Mouse (Mus musculus): ENCODE measurements around the gene M6pr. TPM values are rescaled to one million over a fixed set of nuclear protein-coding genes. Genes with fewer than 3 reads are reported as not detected.

M6pr gene
- polyA plus RNA-seq, 1 experiment = 107 TPM

DNA sequence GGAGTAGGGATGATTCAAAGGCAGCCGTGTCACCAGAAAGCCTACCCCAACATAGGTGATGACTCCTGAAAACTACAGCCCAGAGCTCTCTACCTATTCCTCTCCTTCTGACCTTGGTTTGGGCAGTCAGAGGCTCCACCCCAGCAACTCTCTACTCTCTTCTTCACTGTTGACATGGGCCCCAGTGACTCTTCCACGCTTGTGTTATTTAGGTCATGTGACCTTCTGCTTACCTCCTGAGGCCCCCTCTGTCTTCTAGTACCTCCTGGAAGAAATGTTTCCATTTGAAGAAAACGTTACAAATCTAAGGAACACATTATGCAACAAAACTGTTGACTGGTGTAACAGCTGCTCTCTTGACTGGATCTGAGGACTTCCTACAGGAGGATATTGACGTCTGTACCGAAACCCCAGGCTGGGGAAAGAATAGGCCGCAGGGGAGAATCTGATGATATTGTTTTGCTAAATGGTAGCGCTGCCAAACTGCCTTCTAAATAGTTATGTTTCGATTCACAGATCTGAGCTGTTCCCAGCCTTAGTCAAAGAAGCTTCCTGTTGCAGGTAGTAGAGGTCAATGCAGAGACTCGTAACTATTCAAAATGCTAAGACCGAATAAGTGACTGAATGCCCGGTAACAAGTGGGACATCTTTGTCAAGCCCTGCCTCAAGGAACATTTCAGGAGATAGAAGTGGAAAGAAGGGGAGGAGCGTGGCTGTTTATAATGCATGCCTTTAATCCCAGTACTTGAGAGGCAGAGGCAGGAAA is 3.5 kb upstream of the M6pr start:
- no peak for DNase-seq
- Histone ChIP-seq H3K4me1 (ENCODE audit: control insufficient read depth, insufficient read depth, low read length) (peaks cover 6% of the 10 kb centered on the region; the same call in 1 of the 2 replicates), H3K36me3 (ENCODE audit: control insufficient read depth, insufficient read depth, low read length) (no peaks in the 10 kb centered on the region), H3K27ac (ENCODE audit: insufficient read depth, low read depth, low read length) (no peak overlapping the region), H3K27me3 (replicated peaks; ENCODE audit: control insufficient read depth, insufficient read depth, low read length) (no peaks in the 10 kb centered on the region), H3K4me3 (ENCODE audit: insufficient read depth, low read depth, low read length) (no peak overlapping the region)
- WGBS = 79% methylated on average over 12 of the region's 12 CpGs
- TF ChIP-seq POLR2A (IDR thresholded peaks at IDR 0.05; ENCODE audit: low read depth, low read length) (no peak), CTCF (conservative IDR thresholded peaks at IDR 0.05; ENCODE audit: insufficient read depth, insufficient read length, low read depth, low read length) (no peak)

DNA sequence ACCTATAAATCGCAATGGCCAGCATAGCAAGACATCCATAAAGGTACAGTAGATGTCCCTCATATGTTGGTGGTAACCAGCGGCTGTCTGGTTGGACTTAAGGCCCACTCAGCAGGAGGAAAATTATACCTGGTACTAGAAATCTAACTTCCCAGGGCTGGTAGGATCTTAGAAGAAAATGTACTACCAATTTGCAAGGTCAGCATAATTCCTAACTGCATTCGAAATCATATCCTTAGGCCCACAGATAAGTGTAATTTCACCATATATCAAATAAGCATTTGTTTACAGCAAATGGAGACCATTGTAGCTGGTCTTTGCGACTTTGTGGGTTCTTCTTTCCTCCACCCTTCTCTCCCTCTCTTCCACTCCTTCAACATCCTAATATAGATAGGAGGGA is 1.8 kb upstream of the M6pr start:
- H3K4me3 ChIP-seq (ENCODE audit: insufficient read depth, low read depth, low read length) = no peak overlapping the region
- TF ChIP-seq POLR2A (IDR thresholded peaks at IDR 0.05; ENCODE audit: low read depth, low read length) (no peak), CTCF (conservative IDR thresholded peaks at IDR 0.05; ENCODE audit: insufficient read depth, insufficient read length, low read depth, low read length) (no peak)
- H3K4me1 ChIP-seq (ENCODE audit: control insufficient read depth, insufficient read depth, low read length) = peaks cover 13% of the 10 kb centered on the region; the same call in 1 of the 2 replicates
- H3K36me3 ChIP-seq (ENCODE audit: control insufficient read depth, insufficient read depth, low read length) = no peaks in the 10 kb centered on the region
- H3K27me3 ChIP-seq (replicated peaks; ENCODE audit: control insufficient read depth, insufficient read depth, low read length) = no peaks in the 10 kb centered on the region
- 86% methylated on average over 4 of the region's 4 CpGs for WGBS
- no peak for DNase-seq
- no peak overlapping the region for H3K27ac ChIP-seq (ENCODE audit: insufficient read depth, low read depth, low read length)

DNA sequence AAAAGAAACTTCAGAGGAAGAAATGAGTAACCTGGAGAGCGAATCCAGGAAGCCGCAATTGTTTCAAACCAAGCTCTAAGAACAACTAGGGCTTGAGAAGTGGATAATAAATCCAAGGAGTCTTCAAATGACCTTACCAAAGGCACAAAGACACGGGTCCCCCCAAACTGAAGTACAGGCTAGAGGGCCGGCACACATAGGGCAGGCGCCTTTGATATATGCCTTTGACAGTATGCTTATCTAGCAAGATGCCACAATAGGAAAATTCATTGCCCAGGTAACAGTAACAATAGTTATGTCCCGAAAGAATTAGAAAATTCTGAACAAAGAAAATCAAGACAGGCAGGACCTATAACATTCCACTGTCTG is 400 bp upstream of the M6pr start:
- WGBS = 62% methylated on average over 6 of the region's 6 CpGs
- no peaks in the 10 kb centered on the region; the same call in 1 of the 2 replicates for H3K36me3 ChIP-seq (ENCODE audit: control insufficient read depth, insufficient read depth, low read length)
- peaks cover 13% of the 10 kb centered on the region; the same call in 1 of the 2 replicates for H3K4me1 ChIP-seq (ENCODE audit: control insufficient read depth, insufficient read depth, low read length)
- H3K27ac ChIP-seq (ENCODE audit: insufficient read depth, low read depth, low read length) = no peak overlapping the region
- no peaks in the 10 kb centered on the region for H3K27me3 ChIP-seq (replicated peaks; ENCODE audit: control insufficient read depth, insufficient read depth, low read length)
- TF ChIP-seq CTCF (conservative IDR thresholded peaks at IDR 0.05; ENCODE audit: insufficient read depth, insufficient read length, low read depth, low read length) (no peak), POLR2A (IDR thresholded peaks at IDR 0.05; ENCODE audit: low read depth, low read length) (no peak)
- no peak for DNase-seq
- no peak overlapping the region for H3K4me3 ChIP-seq (ENCODE audit: insufficient read depth, low read depth, low read length)

DNA sequence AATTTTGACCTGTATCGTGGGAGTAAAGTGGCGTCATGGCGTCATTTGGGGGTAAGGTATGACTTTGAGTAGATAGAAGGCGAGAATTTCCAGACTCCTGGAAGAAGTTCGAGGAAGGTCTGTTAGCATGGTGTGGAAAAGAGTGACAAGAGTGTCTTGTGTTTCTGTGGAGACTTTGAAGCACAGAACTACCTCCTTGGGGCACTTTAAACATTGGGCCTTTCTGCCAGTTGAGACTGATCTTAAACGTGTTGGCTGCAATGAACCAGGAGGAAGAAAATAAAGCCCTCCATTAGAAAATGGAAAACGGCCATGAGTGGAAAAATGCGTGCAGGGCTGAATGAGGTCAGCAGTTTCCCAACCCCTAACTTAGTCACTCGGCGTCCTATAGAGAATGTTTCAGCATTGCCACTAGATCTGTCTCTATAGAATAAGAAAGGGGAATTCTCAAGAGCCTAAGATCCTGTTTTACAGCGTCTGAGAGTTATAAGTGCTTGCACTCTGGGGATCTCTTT is 983 bp downstream of the M6pr start:
- no peak for DNase-seq
- under 1% methylated on average over 11 of the region's 11 CpGs for WGBS

DNA sequence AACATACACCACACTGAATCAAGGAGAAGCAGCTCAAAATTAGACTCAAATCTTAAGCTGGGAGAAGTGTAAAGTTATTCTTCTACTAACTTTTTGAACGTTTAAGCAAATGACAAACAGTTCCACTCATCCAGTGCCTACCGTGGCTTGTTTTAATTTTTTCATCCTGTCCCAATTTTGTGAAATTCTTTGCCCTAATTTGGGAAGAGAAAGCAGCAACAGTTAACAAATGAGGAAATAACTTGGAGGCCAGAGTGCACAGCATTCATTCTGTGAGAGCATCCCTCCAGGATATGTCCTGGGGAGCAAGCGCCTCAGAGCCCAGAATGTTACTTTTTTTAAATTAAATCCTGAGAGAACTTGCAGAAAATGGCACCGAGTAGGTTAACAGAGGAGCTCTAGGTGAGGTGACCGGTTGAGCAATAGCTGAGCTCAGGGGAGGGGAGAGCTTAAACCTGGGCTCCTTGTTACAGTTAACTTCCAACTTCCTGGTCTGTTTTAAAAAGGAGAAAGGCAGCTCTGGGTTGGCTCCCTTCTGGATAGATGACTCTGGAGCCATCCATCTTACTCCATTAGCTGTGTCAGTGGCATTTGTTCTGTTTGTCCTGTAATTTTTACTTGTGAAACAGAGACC is 1.8 kb downstream of the M6pr start:
- 22% methylated on average over 5 of the region's 5 CpGs for WGBS
- Histone ChIP-seq H3K27me3 (replicated peaks; ENCODE audit: control insufficient read depth, insufficient read depth, low read length) (no peaks in the 10 kb centered on the region), H3K27ac (ENCODE audit: insufficient read depth, low read depth, low read length) (no peak overlapping the region), H3K36me3 (ENCODE audit: control insufficient read depth, insufficient read depth, low read length) (peaks cover 6% of the 10 kb centered on the region), H3K4me3 (ENCODE audit: insufficient read depth, low read depth, low read length) (no peak overlapping the region), H3K4me1 (ENCODE audit: control insufficient read depth, insufficient read depth, low read length) (peaks cover 17% of the 10 kb centered on the region)
- TF ChIP-seq POLR2A (IDR thresholded peaks at IDR 0.05; ENCODE audit: low read depth, low read length) (no peak), CTCF (conservative IDR thresholded peaks at IDR 0.05; ENCODE audit: insufficient read depth, insufficient read length, low read depth, low read length) (no peak)
- peak; percentile 7 for DNase-seq

More for the DNA sequence above, 983 bp downstream of the M6pr start:
- TF ChIP-seq CTCF (conservative IDR thresholded peaks at IDR 0.05; ENCODE audit: insufficient read depth, insufficient read length, low read depth, low read length) (no peak), POLR2A (IDR thresholded peaks at IDR 0.05; ENCODE audit: low read depth, low read length) (no peak)
- no peaks in the 10 kb centered on the region for H3K27me3 ChIP-seq (replicated peaks; ENCODE audit: control insufficient read depth, insufficient read depth, low read length)
- H3K27ac ChIP-seq (ENCODE audit: insufficient read depth, low read depth, low read length) = peak overlapping the region; percentile 65
- peak overlapping the region; percentile 86 for H3K4me3 ChIP-seq (ENCODE audit: insufficient read depth, low read depth, low read length)
- peaks cover 13% of the 10 kb centered on the region; the same call in 1 of the 2 replicates for H3K4me1 ChIP-seq (ENCODE audit: control insufficient read depth, insufficient read depth, low read length)
- peaks cover 6% of the 10 kb centered on the region for H3K36me3 ChIP-seq (ENCODE audit: control insufficient read depth, insufficient read depth, low read length)

DNA sequence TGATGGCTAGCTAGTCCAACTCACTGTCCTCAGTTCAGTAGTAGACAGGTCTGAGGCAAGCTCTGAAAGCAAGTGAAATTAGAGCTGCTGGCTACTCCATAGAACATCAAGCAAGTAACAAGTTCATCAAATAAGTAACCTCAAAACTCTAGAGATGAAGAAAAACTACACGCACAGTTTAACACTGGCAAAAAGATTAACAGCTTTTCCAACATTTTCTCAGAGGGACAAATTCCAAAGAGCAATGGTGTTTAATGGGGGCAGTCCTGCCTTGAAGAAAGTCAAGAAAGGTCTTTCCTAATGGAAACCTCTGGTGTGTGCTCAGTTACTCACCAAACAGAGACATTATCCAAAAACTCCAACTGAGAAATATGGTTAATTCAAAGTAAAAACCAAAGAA is 10.2 kb downstream of the M6pr start:
- DNase-seq = peak; percentile 72
- Histone ChIP-seq H3K27me3 (replicated peaks; ENCODE audit: control insufficient read depth, insufficient read depth, low read length) (no peaks in the 10 kb centered on the region), H3K36me3 (ENCODE audit: control insufficient read depth, insufficient read depth, low read length) (peaks cover 13% of the 10 kb centered on the region; the same call in 1 of the 2 replicates), H3K4me1 (ENCODE audit: control insufficient read depth, insufficient read depth, low read length) (peaks cover 16% of the 10 kb centered on the region), H3K27ac (ENCODE audit: insufficient read depth, low read depth, low read length) (peak overlapping the region; percentile 68), H3K4me3 (ENCODE audit: insufficient read depth, low read depth, low read length) (no peak overlapping the region)
- WGBS = 58% methylated on average over 1 of the region's 1 CpGs
- TF ChIP-seq CTCF (conservative IDR thresholded peaks at IDR 0.05; ENCODE audit: insufficient read depth, insufficient read length, low read depth, low read length) = no peak
- no peak for TF ChIP-seq POLR2A (IDR thresholded peaks at IDR 0.05; ENCODE audit: low read depth, low read length)
